Mouse (Mus musculus): Measurements from ENCODE around the gene Ogn. TPM values are rescaled to one million over a fixed set of nuclear protein-coding genes. Genes with fewer than 3 reads are reported as not detected.

Gene Ogn
- polyA plus RNA-seq, 1 experiment from 2014 or later = 54.3 TPM

- Histone ChIP-seq H3K27ac (no peak overlapping the region), H3K4me1 (replicated peaks; ENCODE audit: insufficient read depth, low read length) (no peaks in the 10 kb centered on the region), H3K27me3 (ENCODE audit: insufficient read depth, low read length) (no peaks in the 10 kb centered on the region), H3K9me3 (replicated peaks; ENCODE audit: low read length) (no peaks in the 10 kb centered on the region), H3K4me2 (ENCODE audit: low read length) (peak overlapping the region; percentile 31), H3K9ac (ENCODE audit: low read depth, low read length) (no peak overlapping the region), H3K4me3 (replicated peaks; ENCODE audit: low read depth, low read length) (peak overlapping the region; percentile 14; the same call in 1 of the 2 replicates), H3K36me3 (ENCODE audit: insufficient read depth, low read length) (no peaks in the 10 kb centered on the region)
- peak; percentile 42 for DNase-seq (ENCODE audit: low spot score)
- ATAC-seq (replicated peaks; ENCODE audit: low FRiP score, low read depth) = no peak
- 60% methylated on average over 4 of the region's 4 CpGs for WGBS
- TF ChIP-seq CTCF (IDR thresholded peaks at IDR 0.05; ENCODE audit: low read depth) = no peak
Measured at GRCm38 (mm10) chr13:49608589-49609322, 910 bp downstream of the Ogn start.

- ATAC-seq (replicated peaks; ENCODE audit: low FRiP score, low read depth) = no peak
- Histone ChIP-seq H3K4me2 (ENCODE audit: low read length) (no peak overlapping the region), H3K4me1 (replicated peaks; ENCODE audit: insufficient read depth, low read length) (no peaks in the 10 kb centered on the region), H3K36me3 (ENCODE audit: insufficient read depth, low read length) (no peaks in the 10 kb centered on the region), H3K9ac (ENCODE audit: low read depth, low read length) (no peak overlapping the region), H3K9me3 (replicated peaks; ENCODE audit: low read length) (no peaks in the 10 kb centered on the region), H3K27ac (no peak overlapping the region), H3K4me3 (replicated peaks; ENCODE audit: low read depth, low read length) (no peak overlapping the region), H3K27me3 (ENCODE audit: insufficient read depth, low read length) (no peaks in the 10 kb centered on the region)
- WGBS = 91% methylated on average over 3 of the region's 3 CpGs
- no peak for TF ChIP-seq CTCF (IDR thresholded peaks at IDR 0.05; ENCODE audit: low read depth)
- DNase-seq (ENCODE audit: low spot score) = no peak
Measured at GRCm38 (mm10) chr13:49617021-49617420, 9.2 kb downstream of the Ogn start.

GRCm38 (mm10) chr13:49618365-49618764 is 10.5 kb downstream of the Ogn start:
- no peak for ATAC-seq (replicated peaks; ENCODE audit: low FRiP score, low read depth)

GRCm38 (mm10) chr13:49623216-49623615 is 15.4 kb downstream of the Ogn start:
- H3K4me2 ChIP-seq (ENCODE audit: low read length) = no peak overlapping the region
- H3K4me1 ChIP-seq (replicated peaks; ENCODE audit: insufficient read depth, low read length) = no peaks in the 10 kb centered on the region
- no peak for TF ChIP-seq CTCF (IDR thresholded peaks at IDR 0.05; ENCODE audit: low read depth)
- H3K27me3 ChIP-seq (ENCODE audit: insufficient read depth, low read length) = no peaks in the 10 kb centered on the region
- H3K9me3 ChIP-seq (replicated peaks; ENCODE audit: low read length) = no peaks in the 10 kb centered on the region
- H3K27ac ChIP-seq = no peak overlapping the region
- 79% methylated on average over 1 of the region's 1 CpGs for WGBS
- no peak for ATAC-seq (replicated peaks; ENCODE audit: low FRiP score, low read depth)
- H3K36me3 ChIP-seq (ENCODE audit: insufficient read depth, low read length) = no peaks in the 10 kb centered on the region
- DNase-seq (ENCODE audit: low spot score) = no peak
- H3K4me3 ChIP-seq (replicated peaks; ENCODE audit: low read depth, low read length) = no peak overlapping the region
- H3K9ac ChIP-seq (ENCODE audit: low read depth, low read length) = no peak overlapping the region

More at GRCm38 (mm10) chr13:49618365-49618764, 10.5 kb downstream of the Ogn start:
- H3K36me3 ChIP-seq (ENCODE audit: insufficient read depth, low read length) = no peaks in the 10 kb centered on the region
- no peak overlapping the region for H3K4me3 ChIP-seq (replicated peaks; ENCODE audit: low read depth, low read length)
- DNase-seq (ENCODE audit: low spot score) = no peak
- no peaks in the 10 kb centered on the region for H3K4me1 ChIP-seq (replicated peaks; ENCODE audit: insufficient read depth, low read length)
- H3K4me2 ChIP-seq (ENCODE audit: low read length) = no peak overlapping the region
- H3K9ac ChIP-seq (ENCODE audit: low read depth, low read length) = no peak overlapping the region
- no peaks in the 10 kb centered on the region for H3K9me3 ChIP-seq (replicated peaks; ENCODE audit: low read length)
- no peak for TF ChIP-seq CTCF (IDR thresholded peaks at IDR 0.05; ENCODE audit: low read depth)
- no peak overlapping the region for H3K27ac ChIP-seq
- H3K27me3 ChIP-seq (ENCODE audit: insufficient read depth, low read length) = no peaks in the 10 kb centered on the region

DNA sequence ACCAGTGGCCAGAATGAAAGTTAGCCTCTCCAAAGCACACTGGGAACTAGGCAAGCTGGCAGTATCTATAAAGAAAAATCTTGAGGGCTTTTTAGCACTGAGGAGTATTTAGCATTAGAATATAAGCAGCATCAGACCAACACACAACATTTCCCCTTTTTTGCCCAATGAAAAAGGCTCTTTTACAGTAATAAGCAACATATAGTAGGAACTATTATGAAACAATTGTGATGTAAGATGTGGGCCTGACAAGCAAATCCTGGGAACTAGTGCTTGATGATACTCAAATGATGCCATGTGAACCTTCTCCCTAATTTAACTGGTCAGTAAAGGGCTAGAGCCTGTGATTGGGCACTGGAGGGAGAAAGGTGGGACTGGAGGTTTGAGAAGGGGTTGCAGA is 20.3 kb downstream of the Ogn start:
- DNase-seq (ENCODE audit: low spot score) = no peak
- Histone ChIP-seq H3K36me3 (ENCODE audit: insufficient read depth, low read length) (no peaks in the 10 kb centered on the region), H3K4me1 (replicated peaks; ENCODE audit: insufficient read depth, low read length) (no peaks in the 10 kb centered on the region), H3K4me2 (ENCODE audit: low read length) (no peak overlapping the region), H3K4me3 (replicated peaks; ENCODE audit: low read depth, low read length) (no peak overlapping the region), H3K9me3 (replicated peaks; ENCODE audit: low read length) (no peaks in the 10 kb centered on the region), H3K27ac (no peak overlapping the region), H3K9ac (ENCODE audit: low read depth, low read length) (no peak overlapping the region), H3K27me3 (ENCODE audit: insufficient read depth, low read length) (no peaks in the 10 kb centered on the region)
- ATAC-seq (replicated peaks; ENCODE audit: low FRiP score, low read depth) = no peak
- TF ChIP-seq CTCF (IDR thresholded peaks at IDR 0.05; ENCODE audit: low read depth) = no peak

DNA sequence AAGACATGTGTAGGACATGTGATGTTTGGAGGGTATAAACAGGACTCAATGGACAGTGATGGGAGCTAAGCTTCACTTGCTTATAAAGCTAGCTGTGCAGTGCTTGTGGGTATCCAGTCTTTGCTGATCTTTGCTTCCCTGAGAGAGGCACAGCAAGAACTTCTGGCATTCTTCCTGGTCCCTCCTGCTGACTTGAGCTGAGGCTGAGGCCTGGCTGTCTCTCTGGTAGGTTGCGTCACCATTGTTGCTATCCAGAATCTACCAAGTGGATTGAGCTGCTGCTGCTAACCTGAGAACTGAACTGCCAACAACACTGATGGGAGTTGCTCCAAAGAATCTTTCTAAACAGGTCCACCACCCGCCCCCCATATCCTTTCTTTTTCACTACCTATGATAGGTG is 21.2 kb downstream of the Ogn start:
- Histone ChIP-seq H3K27ac (no peak overlapping the region), H3K9ac (ENCODE audit: low read depth, low read length) (no peak overlapping the region), H3K4me2 (ENCODE audit: low read length) (no peak overlapping the region), H3K4me1 (replicated peaks; ENCODE audit: insufficient read depth, low read length) (no peaks in the 10 kb centered on the region), H3K9me3 (replicated peaks; ENCODE audit: low read length) (no peaks in the 10 kb centered on the region), H3K27me3 (ENCODE audit: insufficient read depth, low read length) (no peaks in the 10 kb centered on the region), H3K4me3 (replicated peaks; ENCODE audit: low read depth, low read length) (no peak overlapping the region), H3K36me3 (ENCODE audit: insufficient read depth, low read length) (no peaks in the 10 kb centered on the region)
- TF ChIP-seq CTCF (IDR thresholded peaks at IDR 0.05; ENCODE audit: low read depth) = no peak
- WGBS = 86% methylated on average over 2 of the region's 2 CpGs
- ATAC-seq (replicated peaks; ENCODE audit: low FRiP score, low read depth) (no peak), DNase-seq (ENCODE audit: low spot score) (no peak)

DNA sequence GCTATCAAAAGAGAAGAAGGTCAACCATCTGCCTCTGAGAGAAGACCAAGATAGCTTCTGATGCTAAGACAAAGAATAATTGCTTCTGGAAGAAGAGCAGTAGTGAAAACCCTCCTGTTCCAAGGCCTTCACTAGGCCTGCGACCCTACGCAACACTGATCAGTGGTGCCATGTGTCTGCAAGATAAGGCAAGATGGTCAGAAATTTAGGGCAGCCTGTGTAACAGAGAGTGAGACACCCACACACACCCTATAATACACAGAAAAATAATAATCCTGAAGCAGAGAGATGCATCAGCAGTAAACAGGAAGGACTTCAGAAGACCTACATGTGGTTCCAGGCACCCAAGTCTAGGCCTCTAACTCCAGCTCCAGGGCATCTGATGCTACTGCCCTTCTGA is 32.1 kb downstream of the Ogn start:
- Histone ChIP-seq H3K9me3 (replicated peaks; ENCODE audit: low read length) (no peaks in the 10 kb centered on the region), H3K36me3 (ENCODE audit: insufficient read depth, low read length) (no peaks in the 10 kb centered on the region), H3K4me1 (replicated peaks; ENCODE audit: insufficient read depth, low read length) (no peaks in the 10 kb centered on the region), H3K4me3 (replicated peaks; ENCODE audit: low read depth, low read length) (no peak overlapping the region), H3K27me3 (ENCODE audit: insufficient read depth, low read length) (no peaks in the 10 kb centered on the region), H3K27ac (no peak overlapping the region), H3K9ac (ENCODE audit: low read depth, low read length) (no peak overlapping the region), H3K4me2 (ENCODE audit: low read length) (no peak overlapping the region)
- no peak for DNase-seq (ENCODE audit: low spot score)
- WGBS = 91% methylated on average over 2 of the region's 2 CpGs
- TF ChIP-seq CTCF (IDR thresholded peaks at IDR 0.05; ENCODE audit: low read depth) = no peak
- ATAC-seq (replicated peaks; ENCODE audit: low FRiP score, low read depth) = no peak
